Mouse (Mus musculus) adrenal gland, postnatal 10 days (tissue): Measurements from ENCODE around the gene Mea1. TPM values are rescaled to one million over a fixed set of nuclear protein-coding genes. Genes with fewer than 3 reads are reported as not detected.
A peak's percentile ranks its signal among the peaks of the same experiment; 100 is the strongest.

ENCODE experiments used
- DNase-seq: peaks from one replicate; pipeline ENCODE4 v3.0.0; 2021; ENCODE audit warnings: mixed read lengths
- long read RNA-seq, 2 experiments: library from polyadenylated mRNA; stranded (forward); transcript quantifications; one replicate each; pipeline ENCODE4 v2.0.0; 2021
- total RNA-seq, 2 experiments: library from RNA; stranded (reverse); gene quantifications; 2 replicates each; pipeline ENCODE4 v1.2.3; 2021

Mea1 gene
- 10 to 100 TPM; 88.1 to 90.3 TPM for total RNA-seq
- long read RNA-seq, experiment 1, transcript Mea1-201 (4 exons, 859 nt), result minor isoform, 12 of 134 reads
- long read RNA-seq, experiment 1, transcript Mea1-206 (4 exons, 945 nt), result major isoform, 95 of 134 reads
- long read RNA-seq, experiment 1, transcript Mea1-205 (3 exons, 757 nt), result minor isoform, 17 of 134 reads
- long read RNA-seq, experiment 1, partial matches to known transcripts, result 4 of 134 reads
- long read RNA-seq, experiment 1, other reads (novel, unspliced or antisense), result 2 of 134 reads
- long read RNA-seq, experiment 2, transcript Mea1-206 (4 exons, 945 nt), result major isoform, 58 of 69 reads
- long read RNA-seq, experiment 2, transcript Mea1-205 (3 exons, 757 nt), result minor isoform, 5 of 69 reads
- long read RNA-seq, experiment 2, partial matches to known transcripts, result 1 of 69 reads
- long read RNA-seq, experiment 2, other reads (novel, unspliced or antisense), result 0 of 69 reads

GRCm38 (mm10) chr17:46678416-46678815, at the start of gene Mea1:
Mea1 (plus strand) TSS chr17:46678793.
- DNase-seq, result no peak

DNA sequence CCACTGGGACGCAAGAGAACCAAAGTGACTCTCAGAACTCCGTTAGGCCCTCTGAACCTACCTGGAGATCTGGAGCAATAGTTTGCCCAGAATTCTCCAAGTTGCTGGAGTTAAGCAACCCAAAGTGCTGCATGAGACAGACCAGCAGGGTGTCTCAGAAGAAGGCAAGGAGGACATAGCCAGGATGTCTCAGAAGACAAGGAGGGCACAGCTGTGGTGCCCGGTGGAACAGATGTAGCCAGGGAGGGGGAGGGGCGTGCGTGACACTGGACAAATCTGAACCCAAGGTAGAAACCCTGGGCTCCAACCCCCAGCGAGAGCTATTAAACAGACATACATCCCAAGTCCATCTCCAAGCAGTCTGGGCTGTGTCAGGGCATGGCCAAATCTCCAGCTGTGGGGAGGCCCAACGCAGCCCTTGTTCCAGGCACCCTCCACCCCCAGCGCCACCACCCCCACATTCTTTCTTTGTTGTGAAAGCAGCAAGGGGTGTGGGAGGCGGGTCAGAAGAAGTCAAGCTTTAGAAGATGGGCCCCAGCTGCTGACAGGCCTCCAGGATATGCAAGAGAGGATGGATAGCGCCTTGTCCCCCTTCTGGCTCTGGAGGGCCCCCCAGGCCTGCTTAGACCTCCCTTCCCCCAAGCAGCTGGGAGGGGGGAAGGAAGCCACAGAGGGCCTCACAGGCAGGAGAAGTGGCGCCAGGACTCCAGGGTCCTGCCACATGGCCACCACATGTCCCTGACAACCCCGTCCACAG, 48.7 kb upstream of the Mea1 start:
- peak; percentile 40 for DNase-seq

DNA sequence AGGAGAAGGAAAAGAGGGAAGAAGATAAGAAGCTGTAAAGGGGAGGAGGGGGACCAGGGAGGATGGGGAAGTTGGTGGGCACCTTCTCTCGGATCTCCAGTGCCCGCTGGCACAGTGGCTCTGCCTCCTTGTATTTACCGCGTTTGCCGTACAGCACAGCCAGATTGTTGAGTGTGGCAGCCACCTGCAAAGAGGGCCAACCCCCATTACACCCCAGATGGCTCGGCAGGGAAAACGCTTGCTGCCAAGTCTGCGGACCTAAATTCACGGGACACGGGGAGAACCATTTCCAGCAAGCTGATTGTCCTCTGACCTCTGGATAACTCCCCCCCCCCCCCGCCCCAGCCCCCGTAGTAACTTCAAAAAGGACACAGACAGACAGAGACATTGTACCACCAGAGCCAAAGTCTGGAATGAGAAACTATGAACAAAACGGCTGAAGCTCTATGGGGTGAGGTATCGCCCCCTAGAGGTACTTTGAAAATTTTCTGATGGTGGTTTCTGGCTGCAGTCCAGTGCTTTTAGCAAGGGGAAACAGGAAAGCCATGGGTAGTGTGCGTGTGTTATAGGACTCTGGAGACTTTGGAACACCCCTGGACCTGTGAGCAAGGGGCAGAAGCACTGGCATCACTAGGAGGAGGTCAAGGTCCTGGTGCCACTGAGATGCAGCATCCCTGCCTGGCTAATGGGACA, 41.6 kb upstream of the Mea1 start:
- peak; percentile 75 for DNase-seq

DNA sequence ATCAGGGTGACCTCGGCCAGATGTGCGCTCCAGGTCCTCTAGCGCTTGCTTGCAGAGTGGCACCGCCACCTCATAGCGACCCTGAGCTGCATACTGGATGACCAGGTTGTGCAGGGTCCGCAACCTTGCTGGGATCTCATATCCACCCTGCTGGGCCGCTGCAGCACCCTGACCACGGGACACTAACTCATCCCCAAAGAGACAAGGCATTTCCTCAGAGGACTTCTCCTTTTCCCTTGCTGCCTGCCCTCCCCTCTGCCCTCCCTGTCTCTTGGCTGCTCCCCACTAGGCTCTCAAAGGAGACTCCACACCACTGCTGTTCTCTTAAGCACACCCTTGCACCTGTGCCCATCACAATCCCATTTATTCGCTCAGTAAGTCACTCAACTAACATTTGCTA, 38.7 kb upstream of the Mea1 start:
- no peak for DNase-seq

GRCm38 (mm10) chr17:46642060-46642459, 36.5 kb upstream of the Mea1 start:
- no peak for DNase-seq

GRCm38 (mm10) chr17:46644152-46644805, 34.3 kb upstream of the Mea1 start:
- DNase-seq, result no peak

DNA sequence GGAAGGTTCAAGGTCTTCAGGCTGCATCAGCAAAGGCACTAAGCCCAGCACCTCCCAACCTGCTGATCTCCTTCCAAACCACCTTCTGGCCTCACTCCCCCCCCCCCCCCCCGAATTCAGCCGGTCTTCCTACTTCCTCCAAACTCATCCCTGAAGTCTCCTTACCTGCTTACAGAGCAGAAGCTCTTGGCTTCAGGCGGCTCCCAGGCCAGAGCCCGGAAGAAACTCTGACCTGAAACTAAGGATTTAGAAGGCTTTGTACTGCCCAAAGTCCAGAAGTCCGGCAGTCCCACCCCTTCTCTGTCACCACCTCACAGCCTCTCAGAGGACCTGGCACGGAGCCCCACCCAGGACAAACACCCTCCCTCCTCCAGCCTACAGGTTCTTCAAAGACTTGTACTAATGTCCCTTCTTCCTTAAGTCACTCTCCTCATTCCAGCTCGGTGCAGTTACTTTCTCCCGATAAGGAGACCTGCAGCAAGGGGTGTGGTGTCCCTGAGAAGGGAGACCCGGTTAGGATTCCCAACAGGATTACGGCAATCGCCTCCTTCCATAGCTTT, 33.6 kb upstream of the Mea1 start:
- peak; percentile 83 for DNase-seq

DNA sequence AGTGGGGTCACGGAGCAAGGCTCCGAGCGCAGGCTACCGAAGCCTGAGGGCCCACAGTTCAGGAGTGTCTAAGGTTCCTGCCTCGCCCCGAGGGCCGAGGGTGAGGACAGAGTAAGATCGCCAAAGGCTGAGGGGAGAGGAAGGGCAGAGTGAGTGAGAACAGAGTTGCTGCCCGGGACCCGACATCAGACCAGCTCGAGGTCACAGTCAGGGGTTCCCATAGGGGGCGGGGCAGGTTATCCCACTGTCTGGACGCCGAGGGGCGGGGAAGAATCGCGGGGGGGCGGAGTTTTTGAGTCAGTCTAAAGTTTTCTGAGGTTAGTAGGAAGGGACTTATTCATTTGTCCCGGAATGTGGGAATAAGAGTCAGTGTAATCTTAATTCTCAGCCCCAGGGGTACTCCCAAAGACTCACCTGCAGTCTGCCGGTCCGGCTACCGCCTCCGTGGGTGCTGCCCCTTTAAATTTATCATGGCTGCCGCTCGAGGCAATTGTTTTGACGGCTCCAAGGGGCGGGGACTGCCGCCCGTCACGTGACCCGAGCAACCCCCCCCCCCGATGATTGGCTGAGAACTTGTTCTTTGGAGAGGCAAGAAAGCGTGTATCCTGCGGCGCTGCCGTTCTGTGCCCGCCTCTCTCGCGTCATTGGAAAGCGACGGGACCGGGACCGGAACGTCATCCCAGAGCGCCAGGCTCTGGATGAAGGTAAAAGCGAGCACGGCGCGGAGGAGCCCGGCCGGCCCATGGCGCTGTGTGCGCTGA, 32.9 kb upstream of the Mea1 start, which contains the start of the genes Klc4 and Mrpl2:
Gene Klc4 (minus strand): TSS at position 462 of the 761 bp plus-strand sequence.
Gene Mrpl2 (plus strand): TSS at position 669 of the 761 bp plus-strand sequence.
- peak; percentile 99 for DNase-seq

DNA sequence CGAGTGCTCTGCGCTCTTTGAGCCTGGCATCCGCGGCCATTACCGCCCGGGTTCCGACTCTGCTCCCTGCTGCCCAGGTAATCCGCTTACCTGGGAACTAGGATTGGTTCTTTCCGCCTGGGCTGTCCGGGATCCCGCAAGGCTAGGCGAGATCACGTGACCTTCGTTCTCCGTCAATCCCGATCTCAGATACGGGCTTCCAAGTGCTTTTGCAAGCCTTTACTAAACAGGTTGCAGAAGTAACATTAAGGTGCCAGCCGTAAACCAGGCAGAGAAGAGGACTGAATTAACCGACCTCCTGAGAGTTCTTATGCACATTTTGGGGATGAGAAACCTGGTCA, 32.3 kb upstream of the Mea1 start:
- no peak for DNase-seq

DNA sequence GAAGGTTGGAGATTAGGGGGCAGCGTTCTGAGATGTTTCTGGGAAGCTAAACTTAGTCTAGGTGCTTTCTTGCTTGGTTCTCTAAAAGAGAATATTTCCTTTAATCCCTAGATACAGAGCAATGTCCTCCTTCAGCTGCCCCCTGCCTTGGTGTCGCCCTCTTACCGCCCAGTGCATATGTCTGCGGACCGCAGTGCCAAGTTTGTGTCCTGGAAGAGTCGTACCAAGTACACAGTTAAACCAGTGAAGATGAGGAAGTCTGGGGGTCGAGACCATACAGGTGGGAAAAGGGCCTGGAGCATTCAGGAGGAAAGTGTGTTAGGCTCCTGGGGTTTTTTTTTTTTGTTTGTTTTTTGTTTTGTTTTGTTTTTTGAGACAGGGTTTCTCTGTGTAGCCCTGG, 31.3 kb upstream of the Mea1 start:
- no peak for DNase-seq

DNA sequence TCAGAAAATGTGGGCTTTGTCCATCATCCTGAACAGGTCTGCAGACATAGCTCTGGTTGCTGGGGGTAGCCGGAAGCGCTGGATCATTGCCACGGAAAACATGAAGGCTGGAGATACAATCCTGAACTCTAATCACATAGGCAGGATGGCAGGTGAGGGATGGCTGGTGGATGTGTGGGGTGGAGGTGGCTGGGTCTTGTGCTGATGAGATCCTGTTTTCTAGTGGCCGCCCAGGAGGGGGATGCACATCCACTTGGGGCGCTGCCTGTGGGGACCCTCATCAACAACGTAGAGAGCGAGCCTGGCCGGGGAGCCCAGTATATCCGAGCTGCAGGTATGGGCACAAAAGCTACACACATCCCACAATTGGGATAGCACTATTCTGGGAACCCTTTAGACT, 30.2 kb upstream of the Mea1 start:
- no peak for DNase-seq

GRCm38 (mm10) chr17:46649811-46650210, 28.8 kb upstream of the Mea1 start:
- DNase-seq, result peak; percentile 43

GRCm38 (mm10) chr17:46650232-46651031, 28.2 kb upstream of the Mea1 start, which contains the start of gene Cul7:
Cul7 (plus strand) TSS chr17:46650337.
- peak; percentile 95 for DNase-seq

- DNase-seq, result no peak
Measured at GRCm38 (mm10) chr17:46651292-46651691, 27.3 kb upstream of the Mea1 start.

DNA sequence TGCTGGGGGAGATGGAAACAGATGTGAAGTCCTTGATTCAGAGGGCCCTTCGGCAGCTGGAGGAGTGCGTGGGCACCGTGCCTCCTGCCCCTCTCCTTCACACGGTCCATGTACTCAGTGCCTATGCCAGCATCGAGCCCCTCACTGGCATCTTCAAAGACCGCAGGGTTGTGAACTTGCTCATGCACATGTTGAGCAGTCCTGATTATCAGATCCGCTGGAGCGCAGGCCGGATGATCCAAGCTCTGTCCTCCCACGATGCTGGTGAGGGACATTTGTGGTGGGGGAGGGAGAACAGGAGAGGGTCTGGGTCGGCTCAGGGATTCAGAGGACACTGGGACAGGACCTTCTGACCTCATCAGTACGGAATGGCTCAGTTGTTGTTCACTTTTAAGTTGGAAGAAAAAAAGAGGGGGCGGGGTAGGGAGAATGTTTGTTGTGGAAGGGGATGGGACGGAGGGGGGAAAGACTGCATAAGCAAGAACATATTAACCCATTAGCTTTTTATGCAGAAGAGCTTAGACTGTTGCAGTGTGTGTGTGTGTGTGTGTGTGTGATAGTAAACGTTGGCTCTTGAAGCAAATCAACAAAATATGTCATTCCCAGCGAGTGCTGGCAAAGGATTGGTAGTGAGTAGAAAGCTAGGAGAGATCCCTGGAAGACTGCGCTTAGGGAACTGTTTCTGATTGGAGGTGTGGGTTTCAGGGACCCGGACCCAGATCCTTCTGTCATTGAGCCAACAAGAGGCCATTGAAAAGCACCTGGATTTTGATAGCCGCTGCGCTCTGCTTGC, 26.6 kb upstream of the Mea1 start:
- DNase-seq, result no peak

DNA sequence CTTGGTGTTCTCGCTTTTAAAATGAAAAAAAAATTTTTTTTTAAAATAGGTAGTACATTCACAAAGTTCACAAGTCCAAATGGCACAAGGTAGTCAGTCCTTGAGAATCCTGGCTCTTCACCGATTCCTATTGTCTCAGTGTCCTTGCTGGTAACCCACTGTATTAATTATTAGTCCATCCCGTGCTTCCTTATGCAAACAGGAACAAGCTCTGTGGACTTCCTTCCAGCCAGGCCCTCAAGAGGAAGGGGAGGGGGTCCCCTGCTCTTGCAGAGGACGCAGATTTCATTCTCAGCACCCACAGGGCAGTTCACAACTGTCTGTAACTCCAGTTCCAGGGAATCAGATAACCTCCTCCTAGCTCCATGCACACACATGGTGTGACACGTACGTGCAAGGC, 22.5 kb upstream of the Mea1 start:
- DNase-seq, result no peak

DNA sequence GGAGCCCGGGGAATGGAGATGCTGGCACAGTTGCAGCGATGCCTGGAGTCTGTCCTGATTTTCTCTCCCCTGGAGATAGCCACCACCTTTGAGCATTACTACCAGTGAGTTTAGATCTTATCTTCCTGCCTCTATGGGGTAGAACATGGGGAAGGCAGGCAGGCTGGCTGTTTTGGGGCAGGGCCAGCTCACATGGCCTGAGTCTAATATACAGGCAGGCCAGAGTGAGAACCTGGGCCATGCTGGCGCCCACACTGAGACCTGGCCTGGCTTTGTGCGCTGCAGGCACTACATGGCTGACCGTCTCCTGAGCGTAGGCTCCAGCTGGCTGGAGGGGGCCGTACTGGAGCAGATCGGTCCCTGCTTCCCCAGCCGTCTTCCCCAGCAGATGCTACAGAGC, 17.2 kb upstream of the Mea1 start:
- DNase-seq, result no peak

- DNase-seq, result no peak
Measured at GRCm38 (mm10) chr17:46661981-46662380, 16.6 kb upstream of the Mea1 start.

- no peak for DNase-seq
Measured at GRCm38 (mm10) chr17:46662730-46663129, 15.9 kb upstream of the Mea1 start.
